ENCODE assay signal across 9 mouse cellular contexts in genomic region chr4:154787190-154787589, GRCm38 (mm10). TPM values are rescaled to one million over a fixed set of nuclear protein-coding genes. Genes with fewer than 3 reads are reported as not detected.
DNase-seq lines count a peak whose midpoint lies in the region; ATAC-seq and TF ChIP-seq lines count a peak whose summit lies in the region.
"Had no signal": no experiment of that assay in that cellular context is flagged by ENCODE, and none has a peak within 500 bp of the region (broad histone marks: within the 10 kb centered on the region; RNA-seq: fewer than 3 reads in every experiment).

No protein-coding gene starts in this region.

- no peaks in the 10 kb centered on the region for H3K79me2 ChIP-seq in CH12.LX (replicated peaks; ENCODE audit: control insufficient read depth, extremely low read depth, insufficient read depth, poor library complexity, severe bottlenecking)

- dilution Hi-C loops in CH12.LX (cut with MboI; ENCODE audit: extremely low pct_ligation_motif_present, extremely low pct_unique_long_range_greater_than_20kb, low sequenced_read_pairs) = no loop called here

- no peaks in the 10 kb centered on the region for H3K9me3 ChIP-seq in kidney, embryonic 15.5 days (replicated peaks)
- H3K9me3 ChIP-seq in CH12.LX (replicated peaks; ENCODE audit: low read length) = no peaks in the 10 kb centered on the region
- H3K9me3 ChIP-seq: lung, embryonic 15.5 days; neural tube, embryonic 12.5 days had no signal

- in situ Hi-C loops in CH12.LX (cut with MboI; ENCODE audit: low pct_ligation_motif_present, low pct_unique_long_range_greater_than_20kb, low sequenced_read_pairs) = no loop called here

- no peak for TF ChIP-seq CTCF in CH12.LX (conservative IDR thresholded peaks at IDR 0.05 in 1 of 2, IDR thresholded peaks at IDR 0.05 in 1 of 2; ENCODE audit: low read depth in 2 of 2, low read length in 2 of 2)

- no peak for TF ChIP-seq POLR2A in CH12.LX (IDR thresholded peaks at IDR 0.05; ENCODE audit: low read depth, low read length)

- no peak overlapping the region for H3K9ac ChIP-seq in kidney, embryonic 15.5 days
- H3K9ac ChIP-seq in CH12.LX (ENCODE audit: insufficient read depth, low read depth) = no peak overlapping the region
- H3K9ac ChIP-seq: lung, embryonic 15.5 days; neural tube, embryonic 12.5 days had no signal

- H3K27me3 ChIP-seq in kidney, embryonic 15.5 days = peaks cover 68% of the 10 kb centered on the region
- H3K27me3 ChIP-seq in CH12.LX (replicated peaks) = peaks cover 96% of the 10 kb centered on the region
- H3K27me3 ChIP-seq: lung, embryonic 15.5 days had no signal

- H3K4me1 ChIP-seq in kidney, embryonic 15.5 days = peaks cover 38% of the 10 kb centered on the region
- H3K4me1 ChIP-seq in CH12.LX (ENCODE audit: control insufficient read depth in 1 of 2, insufficient read depth in 2 of 2) = no peaks in the 10 kb centered on the region

- no peak for TF ChIP-seq EP300 in CH12.LX (IDR thresholded peaks at IDR 0.05; ENCODE audit: low read length)

- no peak overlapping the region for H3K27ac ChIP-seq in kidney, embryonic 15.5 days
- H3K27ac ChIP-seq in CH12.LX (ENCODE audit: insufficient read depth, low read depth) = no peak overlapping the region
- H3K27ac ChIP-seq: neural tube, embryonic 12.5 days had no signal

- no peak overlapping the region for H3K4me3 ChIP-seq in kidney, embryonic 15.5 days (replicated peaks)
- no peak overlapping the region for H3K4me3 ChIP-seq in CH12.LX (replicated peaks in 1 of 3; ENCODE audit: low read depth in 2 of 3, low read length in 2 of 3, poor library complexity in 1 of 3)
- H3K4me3 ChIP-seq: lung, embryonic 15.5 days; neural tube, embryonic 12.5 days had no signal

- H3K4me2 ChIP-seq in kidney, embryonic 15.5 days = no peak overlapping the region
- no peak overlapping the region for H3K4me2 ChIP-seq in CH12.LX (ENCODE audit: insufficient read depth, low read depth, poor library complexity, severe bottlenecking)
- H3K4me2 ChIP-seq: neural tube, embryonic 12.5 days had no signal

- WGBS in kidney, embryonic 15.5 days = 30% methylated on average over 8 of the region's 8 CpGs

- peak; percentile 8 for TF ChIP-seq RAD21 in CH12.LX (IDR thresholded peaks at IDR 0.05; ENCODE audit: low read depth, low read length)

- peak; percentile 52 for DNase-seq in kidney, postnatal 14 days
- no peak for DNase-seq in CH12.LX (ENCODE audit: extremely low read depth)
- peak; percentile 7 for DNase-seq in adipocyte (ENCODE audit: low spot score)
- peak; percentile 57 to 71 for DNase-seq in kidney, postnatal 4 days
- DNase-seq in ovary, postnatal 10 days (ENCODE audit: low spot score) = no peak
- DNase-seq in frontal cortex, postnatal 25 days (ENCODE audit: low spot score in 2 of 2) = no peak

- H3K36me3 ChIP-seq in kidney, embryonic 15.5 days = no peaks in the 10 kb centered on the region
- H3K36me3 ChIP-seq in CH12.LX (replicated peaks in 1 of 2; ENCODE audit: control insufficient read depth in 1 of 2, insufficient read depth in 1 of 2, low read length in 1 of 2) = no peaks in the 10 kb centered on the region
- H3K36me3 ChIP-seq: lung, embryonic 15.5 days; neural tube, embryonic 12.5 days had no signal

- no peak for ATAC-seq in kidney, embryonic 15.5 days (replicated peaks; ENCODE audit: low FRiP score)

TF ChIP-seq in CH12.LX, 34 proteins besides CTCF, POLR2A, EP300 and RAD21:
- TF ChIP-seq CHD2 (IDR thresholded peaks at IDR 0.05; ENCODE audit: low read length) (no peak), ETS1 (conservative IDR thresholded peaks at IDR 0.05; ENCODE audit: low read depth, low read length) (no peak), NELFE (IDR thresholded peaks at IDR 0.05; ENCODE audit: low read depth, low read length) (no peak), NRF1 (IDR thresholded peaks at IDR 0.05; ENCODE audit: low read depth, low read length) (no peak), MAZ (IDR thresholded peaks at IDR 0.05; ENCODE audit: low read depth, low read length) (no peak), MAFK (IDR thresholded peaks at IDR 0.05; ENCODE audit: insufficient replicate concordance, low read length) (no peak), BHLHE40 (IDR thresholded peaks at IDR 0.05; ENCODE audit: low read depth, low read length) (no peak), JUN (IDR thresholded peaks at IDR 0.05; ENCODE audit: insufficient read depth, low read depth, low read length) (no peak), ZNF384 (IDR thresholded peaks at IDR 0.05; ENCODE audit: low read depth, low read length) (no peak), ELF1 (IDR thresholded peaks at IDR 0.05; ENCODE audit: low read depth, low read length) (no peak), PAX5 (IDR thresholded peaks at IDR 0.05; ENCODE audit: low read length) (no peak), MYC (IDR thresholded peaks at IDR 0.05; ENCODE audit: low read depth, low read length) (no peak), SMC3 (IDR thresholded peaks at IDR 0.05; ENCODE audit: low read depth, low read length) (no peak), MEF2A (IDR thresholded peaks at IDR 0.05; ENCODE audit: borderline replicate concordance, low read depth, low read length) (no peak), MAX (IDR thresholded peaks at IDR 0.05; ENCODE audit: low read length) (no peak), MXI1 (IDR thresholded peaks at IDR 0.05; ENCODE audit: low read depth, low read length) (no peak)
TF ChIP-seq in CH12.LX: peak in this region for 0.

RNA-seq across cellular contexts. Expression of gene Ttc34, which starts 50.1 kb away (rescaled TPM):
- polyA plus RNA-seq in kidney, embryonic 15.5 days (2015; fragmentation: Nextera tagmentation; extraction: Ambion mirVana) = 0.18 and 0.99 TPM in 2 replicates
- total RNA-seq in CH12.LX (2012; rRNA removed) (not detected in 2 replicates), CH12.LX (2014; rRNA removed) (not detected in 2 replicates)
- polyA plus RNA-seq in CH12.LX (2012; ENCODE audit: insufficient read length, low read depth) = not detected in 2 replicates

Comparison
In these comparisons a context has a peak if more than half of its experiments do, and no peak if none do; other contexts are left out.
1. DNase-seq: peak in kidney, postnatal 14 days (single experiment), adipocyte (single experiment) and kidney, postnatal 4 days (2 of 2); none in CH12.LX (single experiment), ovary, postnatal 10 days (single experiment) and frontal cortex, postnatal 25 days (0 of 2).